ENCODE assay signal across 11 mouse cellular contexts in genomic region chr17:35999356-35999755, GRCm38 (mm10). TPM values are rescaled to one million over a fixed set of nuclear protein-coding genes. Genes with fewer than 3 reads are reported as not detected.
DNase-seq lines count a peak whose midpoint lies in the region; ATAC-seq lines count a peak whose summit lies in the region.
"Had no signal": no experiment of that assay in that cellular context is flagged by ENCODE, and none has a peak within 500 bp of the region (broad histone marks: within the 10 kb centered on the region; RNA-seq: fewer than 3 reads in every experiment).

No protein-coding gene starts in this region.

- H3K4me2 ChIP-seq in liver, embryonic 11.5 days: 0 out of 2 replicates have a peak overlapping the region, but pooled peaks have one; percentile 4
- H3K4me2 ChIP-seq: hindbrain, embryonic 12.5 days had no signal

- no peak for DNase-seq in liver, embryonic 11.5 days (ENCODE audit: low spot score)
- DNase-seq in liver: no peak
- no peak for DNase-seq in layer of hippocampus, adult 11-12 months (ENCODE audit: low spot score)
- no peak for DNase-seq in gastrocnemius, postnatal 4 days (ENCODE audit: low spot score in 2 of 2)
- DNase-seq in urinary bladder, postnatal 25 days (ENCODE audit: low spot score): no peak
- DNase-seq in gastrocnemius, postnatal 10 days: no peak
- DNase-seq: gastrocnemius, postnatal 36 days; lung, adult 18-20 months had no signal

- peaks cover 31% of the 10 kb centered on the region for H3K4me1 ChIP-seq in liver, embryonic 11.5 days (replicated peaks; ENCODE audit: control insufficient read depth, insufficient read depth, low read length)

- ATAC-seq in liver, embryonic 11.5 days (replicated peaks; ENCODE audit: low FRiP score): no peak
- peak; percentile 65 for ATAC-seq in inflammation-experienced regulatory T-cells, adult 6 months
- peak; percentile 21; the same call in 1 of the 2 replicates for ATAC-seq in neutrophil, adult 5-6 weeks (ENCODE audit: extremely low read depth, insufficient number of reproducible peaks, low FRiP score, poor library complexity, severe bottlenecking)

- H3K27ac ChIP-seq in liver, embryonic 11.5 days (ENCODE audit: low read depth, low read length): no peak overlapping the region
- H3K27ac ChIP-seq: hindbrain, embryonic 12.5 days had no signal

- H3K9ac ChIP-seq in liver, embryonic 11.5 days (ENCODE audit: low read depth, low read length): no peak overlapping the region
- H3K9ac ChIP-seq: hindbrain, embryonic 12.5 days had no signal

- no peak overlapping the region for H3K4me3 ChIP-seq in liver, embryonic 11.5 days (ENCODE audit: low read depth, low read length)
- H3K4me3 ChIP-seq: hindbrain, embryonic 12.5 days had no signal

- no peaks in the 10 kb centered on the region for H3K27me3 ChIP-seq in liver, embryonic 11.5 days (replicated peaks; ENCODE audit: control insufficient read depth, insufficient read depth, low read length)
- H3K27me3 ChIP-seq: hindbrain, embryonic 12.5 days had no signal

- WGBS in liver, embryonic 11.5 days: 62% methylated on average over 7 of the region's 7 CpGs

- H3K36me3 ChIP-seq in liver, embryonic 11.5 days (ENCODE audit: control insufficient read depth, insufficient read depth, low read length): peaks cover 4% of the 10 kb centered on the region
- H3K36me3 ChIP-seq: hindbrain, embryonic 12.5 days had no signal

- H3K9me3 ChIP-seq in liver, embryonic 11.5 days (ENCODE audit: control insufficient read depth, low read length): peaks cover 10% of the 10 kb centered on the region
- H3K9me3 ChIP-seq: hindbrain, embryonic 12.5 days had no signal

RNA-seq across cellular contexts. Expression of gene Prr3, which starts 19.3 kb away (rescaled TPM):
- polyA plus RNA-seq in liver, embryonic 11.5 days (2014; fragmentation: Nextera tagmentation; extraction: Ambion mirVana): 22.0 and 22.8 TPM in 2 replicates
- polyA plus RNA-seq in inflammation-experienced regulatory T-cells, adult 6 months (2017; shearing (Covaris generic)): 10 to 100 TPM; 13.8 to 22.0 (median 19.8) TPM
- 21.6 and 33.6 TPM in 2 replicates for total RNA-seq in neutrophil, adult 5-6 weeks (2017)
- total RNA-seq in gastrocnemius, postnatal 4 days (2021): 10 to 100 TPM; 13.2 to 15.0 TPM
- 1 to 10 TPM; 5.1 to 9.3 TPM for total RNA-seq in gastrocnemius, postnatal 10 days (2021)

RNA-seq across cellular contexts. Expression of gene Gnl1, which starts 19.7 kb away (rescaled TPM):
- 33.7 and 35.6 TPM in 2 replicates for polyA plus RNA-seq in liver, embryonic 11.5 days (2014; fragmentation: Nextera tagmentation; extraction: Ambion mirVana)
- polyA plus RNA-seq in inflammation-experienced regulatory T-cells, adult 6 months (2017; shearing (Covaris generic)): 1 to 10 TPM; 7.6 to 9.2 (median 8.8) TPM
- total RNA-seq in neutrophil, adult 5-6 weeks (2017): 39.3 and 41.5 TPM in 2 replicates
- total RNA-seq in gastrocnemius, postnatal 4 days (2021): 10 to 100 TPM; 34.3 to 38.7 TPM
- total RNA-seq in gastrocnemius, postnatal 10 days (2021): 10 to 100 TPM; 21.7 to 28.5 TPM

RNA-seq across cellular contexts. Expression of gene H2-T24, which starts 21.0 kb away (rescaled TPM):
- polyA plus RNA-seq in liver, embryonic 11.5 days (2014; fragmentation: Nextera tagmentation; extraction: Ambion mirVana): 3.1 and 3.5 TPM in 2 replicates
- 10 to 100 TPM; 26.0 to 35.7 (median 32.8) TPM for polyA plus RNA-seq in inflammation-experienced regulatory T-cells, adult 6 months (2017; shearing (Covaris generic))
- total RNA-seq in neutrophil, adult 5-6 weeks (2017): 255 and 292 TPM in 2 replicates
- under 1 TPM; 0.44 to 0.76 TPM for total RNA-seq in gastrocnemius, postnatal 4 days (2021)
- total RNA-seq in gastrocnemius, postnatal 10 days (2021): under 1 TPM; 0.45 to 0.84 TPM

RNA-seq across cellular contexts. Expression of gene Abcf1, which starts 29.8 kb away (rescaled TPM):
- 132 and 134 TPM in 2 replicates for polyA plus RNA-seq in liver, embryonic 11.5 days (2014; fragmentation: Nextera tagmentation; extraction: Ambion mirVana)
- 100 to 1,000 TPM; 113 to 143 (median 123) TPM for polyA plus RNA-seq in inflammation-experienced regulatory T-cells, adult 6 months (2017; shearing (Covaris generic))
- total RNA-seq in neutrophil, adult 5-6 weeks (2017): 162 and 172 TPM in 2 replicates
- total RNA-seq in gastrocnemius, postnatal 4 days (2021): 10 to 100 TPM; 74.3 to 75.6 TPM
- total RNA-seq in gastrocnemius, postnatal 10 days (2021): 10 to 100 TPM; 65.7 to 71.6 TPM

RNA-seq across cellular contexts. Expression of gene H2-T23, which starts 33.3 kb away (rescaled TPM):
- 15.9 and 16.1 TPM in 2 replicates for polyA plus RNA-seq in liver, embryonic 11.5 days (2014; fragmentation: Nextera tagmentation; extraction: Ambion mirVana)
- 1,000 to 10,000 TPM in 1 of 3 experiments, 100 to 1,000 TPM in 2; 834 to 1,491 (median 990) TPM for polyA plus RNA-seq in inflammation-experienced regulatory T-cells, adult 6 months (2017; shearing (Covaris generic))
- total RNA-seq in neutrophil, adult 5-6 weeks (2017): 431 and 448 TPM in 2 replicates
- 1 to 10 TPM; 5.0 to 5.7 TPM for total RNA-seq in gastrocnemius, postnatal 4 days (2021)
- total RNA-seq in gastrocnemius, postnatal 10 days (2021): 1 to 10 TPM; 5.2 to 6.7 TPM

Comparison
In these comparisons a context has a peak if more than half of its experiments do, and no peak if none do; other contexts are left out.
1. RNA of gene H2-T24, which starts 21.0 kb away (total RNA-seq): 255 to 292 TPM in neutrophil, adult 5-6 weeks; 0.45 to 0.84 TPM in gastrocnemius, postnatal 10 days and 0.44 to 0.76 TPM in gastrocnemius, postnatal 4 days; every median in the first group is over 100 times any median in the second.